Mouse (Mus musculus) gastrocnemius, adult 18-20 months (tissue): Measurements from ENCODE around the gene Vps35l. TPM values are rescaled to one million over a fixed set of nuclear protein-coding genes. Genes with fewer than 3 reads are reported as not detected.

Source experiments
- DNase-seq: peaks from one replicate; pipeline ENCODE4 v3.0.0; 2021; ENCODE audit warnings: low spot score
- total RNA-seq, 2 experiments: library from RNA; stranded (reverse); gene quantifications; 2 replicates each; pipeline ENCODE4 v1.2.3; 2021

The Vps35l gene
- total RNA-seq, 2 experiments from 2014 or later: 20.4 to 20.5 TPM

- no peak for DNase-seq
Measured at GRCm38 (mm10) chr7:118858640-118859039, 118.6 kb downstream of the Vps35l start.

DNA sequence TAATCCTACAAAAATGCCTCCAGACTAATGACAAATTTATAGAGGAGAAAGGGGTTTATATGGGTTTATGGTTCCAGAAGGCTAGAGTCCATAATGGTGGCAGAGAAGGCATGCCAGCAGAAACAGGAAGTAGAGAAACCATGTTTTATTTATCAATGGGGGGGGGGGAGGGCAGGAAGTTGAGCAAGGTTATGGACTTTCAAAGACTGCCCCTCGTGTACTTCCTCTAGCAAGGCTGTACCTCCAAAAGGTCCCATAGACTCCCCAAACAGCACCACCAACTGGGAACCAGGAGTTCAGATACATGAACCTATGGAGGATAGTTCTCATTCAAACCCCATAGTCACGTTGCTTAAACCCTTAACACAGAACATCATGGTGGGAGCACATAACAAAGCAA is 125.3 kb downstream of the Vps35l start:
- DNase-seq: no peak

DNA sequence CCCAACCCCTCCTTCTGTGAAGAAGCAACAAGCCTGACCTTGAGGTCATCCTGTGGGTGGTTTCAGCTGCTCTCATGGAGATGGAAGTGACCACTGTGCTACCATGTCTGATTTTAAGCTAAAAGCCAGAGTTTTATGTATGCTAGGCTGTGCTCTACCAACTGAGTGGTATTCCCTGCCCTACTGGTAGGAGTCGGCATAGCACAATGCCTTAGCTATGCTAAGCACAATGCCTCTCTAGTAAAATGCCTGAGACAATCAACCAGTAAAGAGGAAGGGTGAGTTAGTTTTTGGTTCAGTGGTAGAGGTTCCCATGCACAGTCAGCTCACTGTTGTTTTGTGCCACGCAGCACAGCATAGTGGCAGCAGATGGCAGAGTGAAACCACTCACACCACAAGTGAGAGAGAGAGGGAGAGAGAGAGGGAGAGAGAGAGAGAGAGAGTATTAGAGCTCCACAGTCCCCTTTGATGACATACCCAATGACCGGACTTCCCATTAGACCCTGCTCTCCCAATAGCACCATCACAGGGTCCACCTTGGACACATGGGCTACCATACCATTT is 139.5 kb downstream of the Vps35l start:
- DNase-seq: no peak

GRCm38 (mm10) chr7:118883957-118884356 is 143.9 kb downstream of the Vps35l start:
- no peak for DNase-seq

DNA sequence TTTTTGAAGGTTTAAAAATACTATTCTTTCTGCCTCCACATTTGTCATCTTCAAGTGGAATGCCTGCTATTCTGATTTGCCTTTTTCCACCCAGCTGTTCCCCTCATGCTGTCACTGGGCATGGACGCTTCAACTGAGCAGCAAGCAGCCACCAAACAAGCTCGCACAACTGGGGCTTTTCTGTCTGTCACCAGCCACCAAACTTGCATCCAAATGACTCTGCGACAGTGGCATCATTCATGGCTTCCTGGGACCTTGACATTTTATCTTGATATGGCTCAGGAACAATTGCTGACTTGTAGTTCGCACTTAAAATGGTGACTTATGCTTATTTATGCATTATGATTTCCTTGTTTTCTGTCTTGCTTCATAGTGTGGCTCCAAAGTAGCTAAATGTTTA is 144.9 kb downstream of the Vps35l start:
- DNase-seq: no peak

- DNase-seq: no peak
Measured at GRCm38 (mm10) chr7:118887303-118888055, 147.5 kb downstream of the Vps35l start.

DNA sequence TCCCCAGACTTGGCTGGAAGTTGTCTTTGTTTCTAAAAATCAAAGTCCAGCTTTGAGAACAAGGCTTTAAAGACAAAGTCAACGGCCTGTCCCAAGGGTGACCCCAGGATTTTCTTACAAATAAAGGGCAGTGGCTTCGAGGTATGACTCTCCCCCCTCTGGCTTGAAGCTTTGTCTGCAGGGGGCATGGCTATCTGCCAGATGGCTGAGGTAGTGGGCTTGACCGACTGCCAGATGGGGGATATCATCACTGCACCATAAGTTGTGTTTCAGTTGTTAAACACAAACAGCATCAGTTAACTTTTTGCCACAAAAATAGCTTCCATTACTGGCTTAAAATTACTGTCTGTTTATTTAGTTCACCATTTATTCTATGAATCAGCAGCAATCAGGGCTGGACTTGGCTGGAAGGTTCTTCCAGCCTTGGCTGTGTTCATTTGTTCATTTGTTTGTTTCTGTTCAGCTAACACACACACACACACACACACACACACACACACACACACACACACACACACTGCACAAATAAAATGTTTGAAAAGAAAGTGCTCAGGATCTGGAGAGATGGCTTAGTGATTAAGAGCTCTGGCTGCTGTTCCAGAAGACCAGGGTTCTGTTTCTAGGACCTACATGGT is 149.1 kb downstream of the Vps35l start:
- DNase-seq: no peak

Other genes with a start within 250 kb of the Vps35l start
- gene Itpripl2, start 248.3 kb upstream of the Vps35l start, total RNA-seq: 1 to 10 TPM; 5.2 to 8.2 TPM
- gene Coq7, start 206.9 kb upstream of the Vps35l start, total RNA-seq: 10 to 100 TPM; 46.4 to 57.7 TPM
- gene Tmc7, start 155.5 kb upstream of the Vps35l start, total RNA-seq: 10 to 100 TPM in 1 of 2 experiments, 1 to 10 TPM in 1; 9.6 to 13.1 TPM
- gene Tmc5, start 142.9 kb upstream of the Vps35l start, total RNA-seq: not detected
- 10 to 100 TPM; 45.4 to 45.7 TPM for gene Gde1, start 34.4 kb upstream of the Vps35l start, total RNA-seq
- gene Ccp110, start 27.7 kb upstream of the Vps35l start, total RNA-seq: 1 to 10 TPM; 2.0 to 3.2 TPM
- under 1 TPM; 0.14 to 0.24 TPM for gene Iqck, start 115.5 kb downstream of the Vps35l start, total RNA-seq
- gene Knop1, start 116.0 kb downstream of the Vps35l start, total RNA-seq: 10 to 100 TPM; 25.3 to 25.8 TPM